Mouse (Mus musculus) heart, embryonic 10.5 days (tissue): ENCODE results near the gene Tlr4. TPM values are rescaled to one million over a fixed set of nuclear protein-coding genes. Genes with fewer than 3 reads are reported as not detected.
A peak's percentile ranks its signal among the peaks of the same experiment; 100 is the strongest.

Experiments
- DNase-seq: peaks from one replicate; pipeline ENCODE4 v3.0.0-alpha.2; 2017; ENCODE audit warnings: low spot score
- H3K27ac ChIP-seq: fragments of 300-500 bp; sonication (generic); 2 replicates; pipeline ENCODE4 v1.5.1; 2016; ENCODE audit warnings: mild to moderate bottlenecking
- H3K27me3 ChIP-seq: fragments of 300-500 bp; sonication (generic); 2 replicates; pipeline ENCODE4 v1.6.1; 2016; ENCODE audit warnings: mild to moderate bottlenecking; ENCODE audit not compliant: poor library complexity, insufficient read depth, severe bottlenecking
- H3K36me3 ChIP-seq: fragments of 300-500 bp; sonication (generic); 2 replicates; pipeline ENCODE4 v1.6.1; 2016; ENCODE audit warnings: mild to moderate bottlenecking, moderate library complexity
- H3K4me1 ChIP-seq: fragments of 300-500 bp; sonication (generic); 2 replicates; pipeline ENCODE4 v1.6.1; 2016; ENCODE audit warnings: mild to moderate bottlenecking
- H3K4me3 ChIP-seq: fragments of 300-500 bp; sonication (generic); 2 replicates; pipeline ENCODE4 v1.5.1; 2016; ENCODE audit warnings: mild to moderate bottlenecking, moderate library complexity
- H3K9me3 ChIP-seq: fragments of 300-500 bp; sonication (generic); 2 replicates; pipeline ENCODE4 v1.6.1; 2016; ENCODE audit warnings: mild to moderate bottlenecking, moderate library complexity
- WGBS: fragments of 180-500 bp; shearing (Covaris S2); methylation state at CpG from one replicate; pipeline ENCODE4 v1.1.7; 2016; 5-methylcytosine and 5-hydroxymethylcytosine counted together
- polyA plus RNA-seq: library from polyadenylated mRNA; unstranded; fragments of >200 nt; fragmentation: Nextera tagmentation; extraction: Ambion mirVana; gene quantifications from 2 replicates; pipeline ENCODE4 v1.2.1, GENCODE M21; 2016

Tlr4 gene
- polyA plus RNA-seq, result 0.63 and 1.2 TPM in 2 replicates

DNA sequence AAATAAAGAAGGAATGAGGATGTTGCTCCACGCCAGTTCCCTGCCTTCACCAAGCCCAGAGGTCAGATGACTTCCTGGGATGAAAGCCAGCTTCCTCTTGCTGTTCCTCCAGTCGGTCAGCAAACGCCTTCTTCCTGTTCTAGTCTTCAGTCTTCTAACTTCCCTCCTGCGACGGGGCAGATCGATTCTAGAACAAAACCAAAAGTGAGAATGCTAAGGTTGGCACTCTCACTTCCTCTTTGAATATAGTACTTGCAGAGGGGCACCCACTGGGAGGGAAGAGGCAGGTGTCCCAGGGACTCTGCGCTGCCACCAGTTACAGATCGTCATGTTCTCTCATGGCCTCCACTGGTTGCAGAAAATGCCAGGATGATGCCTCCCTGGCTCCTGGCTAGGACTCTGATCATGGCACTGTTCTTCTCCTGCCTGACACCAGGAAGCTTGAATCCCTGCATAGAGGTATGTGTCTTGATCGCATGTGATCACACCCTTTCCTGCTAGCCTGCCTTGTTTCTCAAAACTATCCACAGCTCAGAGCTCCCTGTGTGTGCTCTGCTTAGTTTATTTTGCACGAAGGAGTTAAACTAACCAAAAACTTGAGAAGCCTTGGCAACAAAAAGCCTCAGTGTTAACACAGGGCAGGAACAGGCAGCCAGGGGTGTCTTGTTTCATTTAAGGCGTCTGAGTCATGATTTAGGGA, at the start of gene Tlr4:
TSS of gene Tlr4 (plus strand) at position 122 of the 700 bp plus-strand sequence.
- peak within 1 kb of the TSS; percentile 37 for H3K4me3 ChIP-seq
- no peaks in the 10 kb centered on the region for H3K9me3 ChIP-seq
- H3K4me1 ChIP-seq, result peaks cover 3% of the 10 kb centered on the region; the same call in 1 of the 2 replicates
- WGBS, result 57% methylated on average over 11 of the region's 11 CpGs
- peak within 1 kb of the TSS; percentile 64 for H3K27ac ChIP-seq
- H3K36me3 ChIP-seq, result no peaks in the 10 kb centered on the region
- no peaks in the 10 kb centered on the region for H3K27me3 ChIP-seq
- DNase-seq, result no peak

DNA sequence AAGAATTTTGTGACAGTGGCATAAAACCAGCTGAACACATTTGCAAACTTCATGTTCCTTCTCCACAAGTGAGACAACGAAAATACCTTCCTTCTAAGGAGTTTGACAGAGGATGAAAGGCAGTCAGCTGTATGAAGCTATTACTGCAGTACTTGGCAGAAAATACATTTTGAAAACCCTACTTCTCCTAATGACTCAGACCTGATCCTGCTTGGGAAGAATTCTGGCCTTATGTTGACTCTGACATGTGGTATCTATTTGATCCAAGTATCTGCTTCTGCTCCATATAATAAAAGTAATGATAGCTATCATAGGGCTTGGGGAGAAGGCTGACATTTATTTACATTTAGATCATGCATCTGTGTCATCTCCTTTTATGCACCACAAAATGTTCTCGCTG, 33.1 kb upstream of the Tlr4 start:
- no peaks in the 10 kb centered on the region for H3K36me3 ChIP-seq
- no peaks in the 10 kb centered on the region for H3K9me3 ChIP-seq
- no peaks in the 10 kb centered on the region for H3K27me3 ChIP-seq
- WGBS, result 86% methylated on average over 2 of the region's 2 CpGs
- DNase-seq, result no peak
- H3K27ac ChIP-seq, result no peak overlapping the region
- no peaks in the 10 kb centered on the region for H3K4me1 ChIP-seq
- no peak overlapping the region for H3K4me3 ChIP-seq

DNA sequence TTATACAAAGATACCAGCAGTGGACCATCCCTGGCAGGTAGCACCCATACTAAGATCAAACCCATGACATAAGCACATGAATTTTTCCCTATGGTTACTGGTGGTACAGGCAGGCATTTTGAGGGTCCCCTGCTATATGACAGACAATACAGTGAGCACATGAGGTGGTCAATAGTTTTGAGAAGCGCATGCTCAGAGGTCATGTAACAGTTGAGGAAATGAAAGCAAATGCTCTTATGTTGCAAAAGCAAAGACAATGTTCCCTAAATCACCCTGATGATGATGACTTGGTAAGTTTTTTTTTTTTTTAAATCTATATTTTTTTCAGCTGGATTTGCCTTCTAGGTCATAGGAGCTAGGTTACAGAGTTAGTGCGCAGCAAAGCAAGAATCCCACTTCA, 30.7 kb upstream of the Tlr4 start:
- Histone ChIP-seq H3K36me3 (no peaks in the 10 kb centered on the region), H3K4me3 (no peak overlapping the region), H3K4me1 (no peaks in the 10 kb centered on the region), H3K27ac (no peak overlapping the region), H3K27me3 (no peaks in the 10 kb centered on the region), H3K9me3 (no peaks in the 10 kb centered on the region)
- WGBS, result 92% methylated on average over 2 of the region's 2 CpGs
- DNase-seq, result no peak

DNA sequence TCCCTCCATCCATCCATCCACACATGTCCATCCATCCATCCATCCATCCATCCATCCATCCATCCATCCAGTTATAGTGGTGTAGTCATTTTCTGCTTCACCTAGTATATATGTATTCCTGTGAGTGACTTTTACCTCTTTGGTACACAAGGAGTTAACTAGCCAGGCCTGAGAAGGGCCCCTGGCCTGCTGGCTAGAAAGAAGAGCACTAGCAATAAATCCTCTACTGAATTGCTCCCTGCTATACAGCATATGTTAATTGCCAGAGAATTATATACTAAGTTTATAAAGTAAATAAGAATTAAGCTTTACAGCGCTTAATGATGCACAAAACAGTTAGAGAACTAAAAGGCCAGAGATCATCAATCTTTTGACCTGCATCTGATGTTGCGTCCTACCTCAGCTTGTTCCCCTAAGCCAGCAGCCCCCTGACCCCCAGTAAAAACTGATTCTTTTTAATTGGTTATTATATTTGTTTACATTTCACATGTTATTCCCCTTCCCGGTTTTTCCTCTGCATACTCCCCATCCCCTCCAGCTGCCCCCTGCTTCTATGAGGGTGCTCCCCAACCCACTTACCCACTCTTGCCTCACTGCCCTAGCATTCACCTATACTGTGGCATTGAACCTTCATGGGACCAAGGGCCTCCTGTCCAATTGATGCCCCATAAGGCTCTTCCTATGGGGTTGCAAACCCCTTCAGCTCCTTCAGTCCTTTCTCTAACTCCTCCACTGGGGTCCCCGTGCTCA, 22.7 kb upstream of the Tlr4 start:
- Histone ChIP-seq H3K4me1 (no peaks in the 10 kb centered on the region), H3K27me3 (no peaks in the 10 kb centered on the region), H3K36me3 (no peaks in the 10 kb centered on the region), H3K27ac (no peak overlapping the region), H3K4me3 (no peak overlapping the region), H3K9me3 (no peaks in the 10 kb centered on the region)
- 79% methylated on average over 4 of the region's 4 CpGs for WGBS
- DNase-seq, result no peak

DNA sequence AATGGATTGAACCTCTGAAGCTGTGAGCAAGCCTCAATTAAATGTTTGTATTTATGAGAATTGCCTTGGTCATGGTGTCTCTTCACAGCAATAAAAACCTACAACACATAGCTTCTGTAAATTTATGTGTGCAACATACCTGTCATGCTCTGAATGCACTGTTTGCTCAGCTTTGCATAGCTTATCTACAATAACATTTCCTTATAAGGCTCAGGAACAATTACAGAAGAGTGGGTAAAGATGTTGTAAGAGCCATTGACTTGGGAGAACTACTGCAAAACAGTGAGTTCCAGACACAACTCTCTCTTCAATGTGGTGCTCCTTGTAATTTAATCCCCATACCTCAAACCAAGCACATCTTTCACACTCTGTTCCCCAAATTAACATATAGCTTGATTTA, 21.6 kb upstream of the Tlr4 start:
- no peaks in the 10 kb centered on the region for H3K9me3 ChIP-seq
- no peak overlapping the region for H3K27ac ChIP-seq
- DNase-seq, result no peak
- H3K4me3 ChIP-seq, result no peak overlapping the region
- H3K4me1 ChIP-seq, result no peaks in the 10 kb centered on the region
- H3K36me3 ChIP-seq, result no peaks in the 10 kb centered on the region
- no peaks in the 10 kb centered on the region for H3K27me3 ChIP-seq

DNA sequence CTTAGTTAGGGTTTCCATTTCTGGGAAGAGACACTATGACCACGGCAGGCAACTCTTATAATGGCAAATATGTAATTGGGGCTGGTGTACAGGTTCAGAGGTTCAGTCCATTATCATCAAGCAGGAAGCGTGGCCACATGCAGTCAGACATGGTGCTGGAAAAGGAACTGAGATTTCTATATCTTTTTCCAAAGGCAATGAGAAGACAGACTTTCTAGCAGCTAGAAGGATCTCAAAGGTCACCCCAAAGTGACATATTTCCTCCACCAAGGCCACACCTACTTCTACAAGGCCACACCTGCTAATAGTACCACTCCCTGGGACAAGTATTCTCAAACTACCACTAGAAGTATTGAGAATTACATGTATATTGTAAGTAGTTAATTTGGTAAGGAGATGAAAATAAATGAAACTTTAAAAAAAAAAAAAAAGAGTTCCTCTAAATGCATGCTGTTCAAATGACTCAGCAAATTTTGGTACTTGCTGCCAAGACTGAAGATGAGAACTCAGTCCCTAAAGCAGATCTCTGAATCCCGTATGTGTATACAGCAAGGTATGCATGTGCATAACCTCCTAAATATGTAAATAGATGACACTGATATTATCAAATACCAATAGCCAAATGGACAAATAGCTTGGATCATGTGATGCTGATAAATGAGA, 10.9 kb upstream of the Tlr4 start:
- no peak overlapping the region for H3K4me3 ChIP-seq
- no peaks in the 10 kb centered on the region for H3K9me3 ChIP-seq
- no peak for DNase-seq
- H3K27me3 ChIP-seq, result no peaks in the 10 kb centered on the region
- H3K4me1 ChIP-seq, result no peaks in the 10 kb centered on the region
- 79% methylated on average over 3 of the region's 3 CpGs for WGBS
- H3K36me3 ChIP-seq, result no peaks in the 10 kb centered on the region
- H3K27ac ChIP-seq, result no peak overlapping the region

DNA sequence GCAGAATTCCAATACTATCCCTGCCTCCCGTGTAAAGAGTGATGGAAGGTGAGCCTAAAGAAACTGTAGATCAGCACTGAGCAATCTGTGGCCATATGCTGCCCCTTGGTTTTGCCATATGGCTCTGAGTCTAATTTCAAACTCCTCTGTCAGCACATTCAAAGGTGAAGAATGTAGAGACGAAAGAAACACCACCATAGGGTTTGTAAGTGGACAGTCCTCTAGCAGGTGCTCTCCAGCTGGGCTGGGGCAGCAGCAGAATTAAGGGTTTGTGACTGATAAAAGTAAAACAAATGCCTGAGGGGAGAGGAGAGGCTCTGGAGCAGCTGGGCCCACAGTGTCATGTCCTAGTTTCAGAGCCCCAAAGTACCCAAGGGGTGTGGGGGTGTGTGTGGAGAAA, 6.2 kb upstream of the Tlr4 start:
- Histone ChIP-seq H3K4me1 (no peaks in the 10 kb centered on the region), H3K27ac (no peak overlapping the region), H3K36me3 (no peaks in the 10 kb centered on the region), H3K4me3 (no peak overlapping the region), H3K27me3 (no peaks in the 10 kb centered on the region), H3K9me3 (no peaks in the 10 kb centered on the region)
- DNase-seq, result no peak
- WGBS, result 61% methylated on average over 2 of the region's 2 CpGs

DNA sequence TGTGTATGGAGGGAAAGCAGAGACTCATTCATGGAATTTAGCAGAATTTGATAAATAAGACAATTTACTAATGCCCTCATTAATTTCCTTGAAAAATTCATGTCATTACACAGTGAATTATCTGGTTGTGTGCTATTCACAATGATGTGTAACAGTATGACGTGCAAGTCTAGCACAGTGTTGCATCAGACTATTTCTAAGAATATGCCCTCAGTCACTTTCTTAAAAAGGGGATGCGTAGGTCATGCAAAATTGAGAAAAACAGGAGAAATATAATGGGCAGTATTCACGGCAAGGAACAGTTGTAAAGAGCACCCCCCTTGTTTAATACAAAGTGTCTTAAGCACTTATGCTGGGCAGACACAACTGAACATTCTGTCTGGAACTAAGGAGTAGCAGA, 5.6 kb upstream of the Tlr4 start:
- Histone ChIP-seq H3K27me3 (no peaks in the 10 kb centered on the region), H3K4me3 (no peak overlapping the region), H3K4me1 (no peaks in the 10 kb centered on the region), H3K36me3 (no peaks in the 10 kb centered on the region), H3K27ac (no peak overlapping the region), H3K9me3 (no peaks in the 10 kb centered on the region)
- DNase-seq, result no peak
- WGBS, result 83% methylated on average over 3 of the region's 3 CpGs

DNA sequence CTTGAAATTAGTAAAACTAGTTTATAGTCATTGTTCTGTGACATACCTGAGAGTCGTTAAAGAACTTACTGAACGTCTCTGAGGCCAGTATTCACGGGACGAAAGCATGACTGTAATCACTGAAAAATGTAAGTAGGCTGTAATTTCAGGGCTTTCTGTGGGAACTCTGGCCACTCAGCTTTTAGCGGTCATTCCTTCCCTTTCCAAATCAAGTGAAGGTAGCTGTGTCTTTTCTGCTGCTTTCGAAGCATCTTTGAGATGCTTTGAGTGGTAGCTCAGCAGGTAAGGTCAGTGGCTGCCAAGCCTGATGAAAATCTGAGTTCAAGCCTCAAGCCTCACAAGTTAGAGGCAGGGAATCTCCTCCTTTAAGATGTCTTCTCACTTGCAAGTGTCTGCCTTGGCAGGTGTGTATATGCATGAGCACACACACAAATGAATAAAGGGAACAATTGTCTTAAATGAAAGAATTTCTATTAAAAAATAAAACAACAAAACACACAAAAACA, 832 bp downstream of the Tlr4 start:
- Histone ChIP-seq H3K27me3 (no peaks in the 10 kb centered on the region), H3K36me3 (no peaks in the 10 kb centered on the region), H3K9me3 (no peaks in the 10 kb centered on the region), H3K27ac (peak overlapping the region; percentile 64; the same call in 1 of the 2 replicates), H3K4me1 (peaks cover 3% of the 10 kb centered on the region; the same call in 1 of the 2 replicates), H3K4me3 (peak overlapping the region; percentile 37)
- no peak for DNase-seq
- 61% methylated on average over 6 of the region's 6 CpGs for WGBS

DNA sequence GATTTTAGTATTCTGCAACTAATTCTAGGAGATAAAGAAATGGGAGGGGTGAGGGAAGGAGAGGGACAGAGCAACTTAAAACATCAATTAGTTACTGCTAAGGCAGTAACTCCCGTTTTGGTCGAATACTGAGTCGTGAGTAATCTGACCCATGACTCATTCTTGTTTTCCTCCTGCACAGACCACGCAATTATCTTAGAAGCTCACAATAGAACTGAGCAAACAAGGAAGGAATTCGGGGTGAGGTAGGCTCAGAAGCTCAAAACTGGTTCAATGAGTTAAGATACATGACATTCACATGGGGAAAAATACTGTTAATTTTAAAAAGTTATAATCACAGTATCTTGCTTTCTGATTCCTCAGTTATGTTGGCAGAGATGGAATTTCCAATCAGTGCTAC, 1.3 kb downstream of the Tlr4 start:
- Histone ChIP-seq H3K27me3 (no peaks in the 10 kb centered on the region), H3K27ac (peak overlapping the region; percentile 64), H3K4me1 (peaks cover 3% of the 10 kb centered on the region; the same call in 1 of the 2 replicates), H3K36me3 (no peaks in the 10 kb centered on the region), H3K4me3 (0 out of 2 replicates have a peak overlapping the region, but pooled peaks have one; percentile 37), H3K9me3 (no peaks in the 10 kb centered on the region)
- WGBS, result 27% methylated on average over 5 of the region's 5 CpGs
- no peak for DNase-seq

DNA sequence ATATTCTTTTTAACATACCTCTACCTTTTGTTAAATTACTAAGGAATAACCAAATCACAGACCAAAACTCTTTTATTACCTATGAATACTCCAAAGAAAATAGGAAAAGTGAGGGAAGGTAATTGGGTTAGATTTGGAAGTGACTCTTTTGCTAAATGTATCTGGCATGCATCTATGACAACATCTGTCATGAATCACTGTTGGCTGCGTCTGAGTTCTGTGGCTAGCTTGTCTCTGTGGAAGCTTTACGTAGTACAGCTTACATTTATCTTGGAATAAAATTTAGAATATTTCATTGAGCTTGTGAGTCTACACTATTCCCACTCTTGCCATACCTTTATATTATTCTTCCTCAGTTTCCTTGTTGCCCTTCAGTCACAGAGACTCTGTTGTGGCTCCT, 10.7 kb downstream of the Tlr4 start:
- Histone ChIP-seq H3K36me3 (no peaks in the 10 kb centered on the region), H3K4me3 (no peak overlapping the region), H3K4me1 (no peaks in the 10 kb centered on the region), H3K9me3 (no peaks in the 10 kb centered on the region), H3K27ac (no peak overlapping the region), H3K27me3 (no peaks in the 10 kb centered on the region)
- 83% methylated on average over 2 of the region's 2 CpGs for WGBS
- no peak for DNase-seq

DNA sequence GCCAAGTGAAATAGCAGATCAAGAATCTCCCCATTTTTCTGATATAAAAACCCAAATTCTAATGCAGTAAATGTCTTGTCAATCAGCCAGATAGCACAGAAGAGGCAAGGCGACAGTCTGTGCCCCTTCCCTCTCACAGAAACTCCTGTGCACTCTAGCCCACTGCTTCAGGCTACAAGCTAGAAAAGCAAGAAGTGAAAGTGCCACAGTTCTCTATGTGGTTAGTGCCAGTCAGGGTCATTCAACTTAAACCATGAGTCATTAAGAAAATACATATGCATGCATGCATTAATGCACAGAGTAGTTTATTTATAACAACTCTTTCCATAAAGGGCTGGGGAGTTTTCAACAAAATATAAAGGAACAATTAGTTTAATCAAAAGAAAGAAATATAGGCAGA, 15.9 kb downstream of the Tlr4 start:
- Histone ChIP-seq H3K27me3 (no peaks in the 10 kb centered on the region), H3K36me3 (no peaks in the 10 kb centered on the region), H3K27ac (no peak overlapping the region), H3K4me1 (no peaks in the 10 kb centered on the region), H3K4me3 (no peak overlapping the region), H3K9me3 (no peaks in the 10 kb centered on the region)
- WGBS, result 63% methylated on average over 1 of the region's 1 CpGs
- DNase-seq, result no peak

DNA sequence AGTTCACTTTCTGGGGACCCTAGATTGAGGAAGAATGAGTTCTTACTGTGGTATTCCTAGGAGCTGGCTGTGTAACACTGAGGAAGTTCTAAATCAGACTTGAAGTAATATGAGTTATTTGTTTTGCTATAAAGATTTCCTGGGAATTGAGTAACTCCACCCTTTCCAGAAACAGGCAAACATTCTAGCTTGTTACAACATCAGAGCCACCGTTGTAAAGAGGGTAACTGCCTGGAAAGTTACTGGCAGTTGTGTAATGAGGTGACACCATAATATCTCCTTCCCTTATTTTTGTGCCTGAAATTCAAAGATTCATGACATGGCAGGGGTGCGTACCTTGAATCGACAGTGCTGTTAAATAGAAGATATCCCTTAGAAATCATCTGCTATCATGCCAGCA, 24.6 kb downstream of the Tlr4 start:
- H3K27me3 ChIP-seq, result no peaks in the 10 kb centered on the region
- no peaks in the 10 kb centered on the region for H3K36me3 ChIP-seq
- H3K4me1 ChIP-seq, result no peaks in the 10 kb centered on the region
- H3K9me3 ChIP-seq, result no peaks in the 10 kb centered on the region
- H3K27ac ChIP-seq, result no peak overlapping the region
- no peak overlapping the region for H3K4me3 ChIP-seq
- 87% methylated on average over 3 of the region's 3 CpGs for WGBS
- DNase-seq, result no peak
